Mouse (Mus musculus) heart, embryonic 16.5 days (tissue): ENCODE data around the gene C87436. TPM values are rescaled to one million over a fixed set of nuclear protein-coding genes. Genes with fewer than 3 reads are reported as not detected.

Source experiments
- ATAC-seq: fragments of 200-750 bp; cut with Nextera tagmentation; replicated peaks from 2 replicates; pipeline ENCODE4 v1.8.0; 2017; ENCODE audit warnings: moderate number of reproducible peaks; ENCODE audit not compliant: insufficient read depth, low FRiP score; ENCODE audit errors: extremely low read depth
- H3K27ac ChIP-seq: fragments of 300-500 bp; sonication (generic); 2 replicates; pipeline ENCODE4 v1.5.1; 2014; ENCODE audit warnings: mild to moderate bottlenecking, low read length, control low read depth, moderate library complexity
- H3K27me3 ChIP-seq: fragments of 300-500 bp; sonication (generic); 2 replicates; pipeline ENCODE4 v1.6.1; 2014; ENCODE audit warnings: low read length, mixed read lengths; ENCODE audit not compliant: control insufficient read depth, insufficient read depth
- H3K36me3 ChIP-seq: fragments of 300-500 bp; sonication (generic); 2 replicates; pipeline ENCODE4 v1.6.1; 2014; ENCODE audit not compliant: control insufficient read depth, insufficient read depth
- H3K4me1 ChIP-seq: fragments of 300-500 bp; sonication (generic); 2 replicates; pipeline ENCODE4 v1.6.1; 2014; ENCODE audit warnings: low read length, mixed read lengths; ENCODE audit not compliant: control insufficient read depth, insufficient read depth
- H3K4me2 ChIP-seq: fragments of 300-500 bp; sonication (generic); 2 replicates; pipeline ENCODE4 v1.6.1; 2014; ENCODE audit warnings: low read depth, mild to moderate bottlenecking, control low read depth, low read length
- H3K4me3 ChIP-seq: fragments of 300-500 bp; sonication (generic); 2 replicates; pipeline ENCODE4 v1.5.1; 2014; ENCODE audit warnings: mild to moderate bottlenecking, control low read depth, low read length
- H3K9ac ChIP-seq: fragments of 300-500 bp; sonication (generic); 2 replicates; pipeline ENCODE4 v1.6.1; 2014; ENCODE audit warnings: low read length, control low read depth
- H3K9me3 ChIP-seq: fragments of 300-500 bp; sonication (generic); replicated peaks from 2 replicates; pipeline ENCODE4 v1.6.1; 2016; ENCODE audit warnings: low read length; ENCODE audit not compliant: control insufficient read depth
- WGBS: fragments of 180-500 bp; shearing (Covaris S2); extraction: QIAGEN DNeasy Blood & Tissue Kit; methylation state at CpG from one replicate; pipeline ENCODE4 v1.1.7; 2014; 5-methylcytosine and 5-hydroxymethylcytosine counted together
- polyA plus RNA-seq: library from polyadenylated mRNA; unstranded; fragments of >200 nt; fragmentation: Nextera tagmentation; extraction: Ambion mirVana; gene quantifications from 2 replicates; pipeline ENCODE4 v1.2.1, GENCODE M21; 2015

The C87436 gene
- polyA plus RNA-seq, 1 experiment from 2014 or later: 20.1 TPM

DNA sequence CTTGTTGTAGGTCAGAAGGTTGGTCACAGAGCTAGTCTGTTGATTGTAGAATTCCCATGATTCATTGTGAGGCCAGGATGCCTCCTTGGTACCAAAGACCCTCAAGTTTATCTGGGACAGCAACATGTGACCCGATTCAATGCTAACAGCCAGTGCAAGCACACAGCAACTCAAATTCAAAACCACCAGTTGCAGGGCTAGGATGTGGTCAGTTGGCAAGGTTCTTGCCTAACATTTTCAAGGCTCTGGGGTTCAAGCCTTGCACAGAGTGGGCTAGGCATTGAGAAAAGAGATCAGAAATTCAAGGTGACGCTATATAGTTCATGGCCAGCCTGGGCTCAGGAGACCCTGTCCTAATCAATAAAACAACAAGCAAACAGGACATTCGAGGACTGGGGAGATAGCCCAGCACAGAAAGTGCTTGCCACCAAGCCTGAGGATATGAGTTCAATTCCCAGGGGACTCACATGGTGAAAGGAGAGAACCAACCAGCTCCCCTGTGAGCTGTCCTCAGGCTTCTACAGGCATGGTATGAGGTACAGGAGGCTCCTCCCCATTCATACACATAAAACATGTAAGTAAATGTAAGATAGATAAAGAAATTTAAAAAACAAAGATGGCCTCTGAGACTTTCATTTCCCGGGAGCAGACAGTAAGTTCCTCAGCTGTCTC lies 71.2 kb downstream of the C87436 start:
- 71% methylated on average over 4 of the region's 4 CpGs for WGBS
- Histone ChIP-seq H3K4me2 (no peak overlapping the region), H3K9ac (no peak overlapping the region), H3K4me1 (0 out of 2 replicates have a peak, but pooled peaks cover 3% of the 10 kb centered on the region), H3K27ac (no peak overlapping the region), H3K9me3 (no peaks in the 10 kb centered on the region), H3K27me3 (no peaks in the 10 kb centered on the region), H3K36me3 (no peaks in the 10 kb centered on the region), H3K4me3 (no peak overlapping the region)
- ATAC-seq: no peak

DNA sequence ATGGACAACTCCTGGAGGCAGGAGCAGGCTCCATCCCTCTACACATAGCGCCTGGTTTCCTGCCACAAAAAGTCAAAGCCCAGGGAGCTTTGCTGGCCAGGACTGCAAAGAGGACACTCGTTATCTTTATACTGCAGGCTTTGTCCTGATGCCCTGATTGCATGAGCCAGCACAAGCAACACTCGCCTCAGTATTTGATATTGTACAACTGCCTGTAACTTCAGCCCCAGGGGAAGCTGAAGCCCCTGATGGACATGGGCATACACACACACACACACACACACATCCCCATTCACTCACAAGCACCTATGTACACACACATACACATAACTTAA lies 71.7 kb downstream of the C87436 start:
- WGBS: 40% methylated on average over 3 of the region's 3 CpGs
- H3K9ac ChIP-seq: no peak overlapping the region
- no peak for ATAC-seq

DNA sequence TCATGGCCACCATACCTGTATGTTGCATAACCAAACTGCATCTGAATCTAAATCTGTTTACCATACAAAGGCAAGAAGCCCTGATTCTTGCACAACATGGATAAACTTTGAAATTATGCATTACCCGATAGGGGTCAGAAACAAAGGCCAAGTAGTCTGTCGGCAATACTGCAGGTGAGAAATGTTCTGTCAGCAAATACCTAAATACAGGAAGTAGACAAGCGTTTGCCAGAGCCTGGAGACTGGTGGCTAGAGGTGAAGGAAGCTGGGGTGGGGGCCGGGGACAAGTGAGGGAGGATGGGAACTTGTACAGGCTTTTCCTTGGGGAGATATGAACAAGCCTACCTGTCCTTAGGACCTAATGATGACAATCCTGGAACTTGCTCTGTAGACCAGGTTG lies 72.8 kb downstream of the C87436 start:
- no peak overlapping the region for H3K9ac ChIP-seq
- H3K4me2 ChIP-seq: no peak overlapping the region
- H3K27ac ChIP-seq: no peak overlapping the region
- no peak for ATAC-seq
- H3K27me3 ChIP-seq: no peaks in the 10 kb centered on the region
- WGBS: 58% methylated on average over 4 of the region's 4 CpGs
- no peaks in the 10 kb centered on the region for H3K9me3 ChIP-seq
- no peaks in the 10 kb centered on the region for H3K36me3 ChIP-seq
- no peak overlapping the region for H3K4me3 ChIP-seq
- H3K4me1 ChIP-seq: no peaks in the 10 kb centered on the region

More for the DNA sequence above, 71.7 kb downstream of the C87436 start:
- Histone ChIP-seq H3K36me3 (no peaks in the 10 kb centered on the region), H3K27ac (no peak overlapping the region), H3K4me3 (no peak overlapping the region), H3K4me1 (0 out of 2 replicates have a peak, but pooled peaks cover 3% of the 10 kb centered on the region), H3K4me2 (no peak overlapping the region), H3K9me3 (no peaks in the 10 kb centered on the region), H3K27me3 (no peaks in the 10 kb centered on the region)

DNA sequence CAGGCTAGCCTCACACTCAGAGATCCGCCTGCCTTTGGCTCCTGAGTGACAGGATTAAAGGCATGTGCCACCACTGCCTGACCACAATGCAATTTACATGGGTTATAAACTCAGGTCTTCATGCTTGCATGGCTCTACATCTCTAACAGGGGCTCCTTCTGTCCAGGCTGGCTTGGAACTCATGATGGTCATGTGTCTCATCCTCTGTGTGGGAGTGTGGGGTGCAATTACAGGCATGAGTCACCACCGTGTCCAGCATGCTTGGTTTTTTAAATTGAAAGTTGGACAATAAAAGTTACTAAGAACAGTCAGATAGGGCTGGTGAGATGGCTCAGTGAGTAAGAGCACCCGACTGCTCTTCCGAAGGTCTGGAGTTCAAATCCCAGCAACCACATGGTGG lies 75.1 kb downstream of the C87436 start:
- no peaks in the 10 kb centered on the region for H3K27me3 ChIP-seq
- no peaks in the 10 kb centered on the region for H3K36me3 ChIP-seq
- no peak for ATAC-seq
- H3K9me3 ChIP-seq: no peaks in the 10 kb centered on the region
- no peak overlapping the region for H3K9ac ChIP-seq
- 89% methylated on average over 4 of the region's 4 CpGs for WGBS
- no peak overlapping the region for H3K4me3 ChIP-seq
- H3K27ac ChIP-seq: no peak overlapping the region
- no peaks in the 10 kb centered on the region for H3K4me1 ChIP-seq
- H3K4me2 ChIP-seq: no peak overlapping the region

DNA sequence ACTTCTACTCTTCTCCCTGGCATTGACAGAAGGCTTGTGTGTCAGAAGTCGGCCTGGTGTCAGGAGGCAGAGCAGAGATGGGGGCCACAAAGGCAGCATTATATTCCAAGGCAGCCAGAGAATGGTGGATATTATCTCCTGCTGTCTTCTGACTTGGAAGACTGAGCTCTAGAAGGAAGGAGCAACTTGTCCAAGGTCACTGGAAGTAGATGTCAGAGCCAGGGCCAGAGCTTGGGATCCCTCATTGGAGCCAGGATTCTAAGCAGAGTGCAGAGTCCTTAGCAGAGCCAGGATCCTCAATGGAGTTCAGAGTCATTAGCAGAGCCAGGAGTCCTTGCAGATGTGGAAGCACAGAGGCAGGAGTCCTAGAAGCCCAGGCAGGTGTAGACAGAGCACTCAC lies 77.8 kb downstream of the C87436 start:
- H3K9ac ChIP-seq: 0 out of 2 replicates have a peak overlapping the region, but pooled peaks have one; percentile 23
- WGBS: 65% methylated on average over 1 of the region's 1 CpGs
- H3K27ac ChIP-seq: peak overlapping the region; percentile 47
- H3K9me3 ChIP-seq: no peaks in the 10 kb centered on the region
- peak overlapping the region; percentile 35 for H3K4me2 ChIP-seq
- 0 out of 2 replicates have a peak, but pooled peaks have one; percentile 8 for ATAC-seq
- no peaks in the 10 kb centered on the region for H3K27me3 ChIP-seq
- H3K4me1 ChIP-seq: no peaks in the 10 kb centered on the region
- peak overlapping the region; percentile 4 for H3K4me3 ChIP-seq
- H3K36me3 ChIP-seq: no peaks in the 10 kb centered on the region

DNA sequence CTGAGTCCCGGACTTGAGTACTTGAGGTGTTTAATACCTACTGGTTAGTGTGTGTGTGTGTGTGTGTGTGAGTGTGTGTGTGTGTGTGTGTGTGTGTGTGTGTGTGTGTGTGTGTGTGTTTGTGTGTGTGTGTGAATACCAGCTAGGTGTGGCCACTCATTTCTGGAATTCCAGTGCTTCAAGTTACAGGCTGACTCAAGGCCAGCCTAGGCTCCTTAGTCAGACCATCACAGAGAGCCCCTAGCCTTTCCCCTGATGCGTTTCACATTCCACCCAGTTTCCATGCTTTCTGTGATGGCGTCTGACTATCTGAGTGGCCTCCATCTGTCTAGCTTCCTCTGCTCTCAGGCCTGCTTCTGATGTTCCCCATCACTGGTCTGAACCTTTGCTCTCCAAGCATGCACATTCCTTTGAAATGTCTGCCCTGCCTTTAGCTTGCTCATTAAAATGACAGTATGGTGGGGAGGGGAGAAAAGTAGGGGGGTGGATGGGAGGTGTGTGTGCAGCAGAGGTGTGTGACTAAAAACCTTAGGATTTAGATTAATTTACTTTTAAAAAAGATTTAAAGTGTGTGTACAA lies 81.7 kb downstream of the C87436 start:
- 58% methylated on average over 3 of the region's 3 CpGs for WGBS
- Histone ChIP-seq H3K4me1 (peaks cover 16% of the 10 kb centered on the region), H3K27me3 (no peaks in the 10 kb centered on the region), H3K9ac (no peak overlapping the region), H3K36me3 (peaks cover 9% of the 10 kb centered on the region; the same call in 1 of the 2 replicates), H3K27ac (no peak overlapping the region), H3K9me3 (no peaks in the 10 kb centered on the region), H3K4me3 (no peak overlapping the region), H3K4me2 (no peak overlapping the region)
- no peak for ATAC-seq

DNA sequence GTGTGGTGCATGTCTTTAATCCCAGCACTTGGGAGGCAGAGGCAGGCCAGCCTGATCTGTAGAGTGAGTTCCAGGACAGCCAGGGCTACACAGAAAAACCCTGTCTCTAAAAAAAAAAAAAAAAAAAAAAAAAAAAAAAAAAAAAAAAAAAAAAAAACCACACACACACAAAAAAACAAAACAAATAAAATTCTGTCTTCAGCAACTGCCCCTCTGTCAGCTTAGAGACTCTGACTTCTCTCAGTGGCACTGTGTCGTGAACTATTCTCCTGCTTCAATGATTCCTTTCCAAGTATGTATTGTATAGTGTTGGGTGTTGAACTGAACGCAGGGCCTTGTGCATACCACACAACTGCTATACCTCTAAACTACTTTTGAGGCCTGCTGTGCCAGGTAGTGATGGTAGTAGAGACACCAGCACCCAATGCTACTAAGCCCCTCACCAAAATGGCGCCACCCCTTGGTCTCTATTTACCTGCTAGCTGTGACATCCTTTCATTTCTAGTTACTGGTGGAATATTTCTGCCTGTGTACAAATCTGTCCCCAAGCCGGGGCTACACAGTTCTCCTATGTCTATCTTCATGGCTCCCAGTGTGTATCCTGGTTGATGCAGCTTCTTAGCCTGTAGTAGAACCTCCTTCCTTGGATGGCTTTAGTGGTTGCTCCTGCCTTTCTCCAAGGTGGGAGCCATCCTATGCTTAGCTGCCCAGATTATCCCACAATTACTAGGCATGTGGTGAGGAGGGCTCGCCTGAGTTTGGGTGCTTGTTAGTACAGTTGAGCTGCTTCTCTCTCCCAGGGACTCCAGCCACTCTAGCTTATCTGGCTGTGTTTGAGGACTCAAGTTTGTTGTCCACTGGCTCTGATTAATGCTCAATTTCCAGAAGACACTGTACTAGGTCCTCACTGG lies 84.1 kb downstream of the C87436 start:
- 84% methylated on average over 5 of the region's 5 CpGs for WGBS
- H3K4me1 ChIP-seq: peaks cover 16% of the 10 kb centered on the region
- H3K4me2 ChIP-seq: peak overlapping the region; percentile 96; the same call in 1 of the 2 replicates
- no peaks in the 10 kb centered on the region for H3K9me3 ChIP-seq
- peak overlapping the region; percentile 89 for H3K27ac ChIP-seq
- H3K4me3 ChIP-seq: no peak overlapping the region; the same call in 1 of the 2 replicates
- H3K9ac ChIP-seq: peak overlapping the region; percentile 1; the same call in 1 of the 2 replicates
- no peaks in the 10 kb centered on the region for H3K27me3 ChIP-seq
- peaks cover 9% of the 10 kb centered on the region; the same call in 1 of the 2 replicates for H3K36me3 ChIP-seq
- no peak for ATAC-seq
